In the genomic region with DNA sequence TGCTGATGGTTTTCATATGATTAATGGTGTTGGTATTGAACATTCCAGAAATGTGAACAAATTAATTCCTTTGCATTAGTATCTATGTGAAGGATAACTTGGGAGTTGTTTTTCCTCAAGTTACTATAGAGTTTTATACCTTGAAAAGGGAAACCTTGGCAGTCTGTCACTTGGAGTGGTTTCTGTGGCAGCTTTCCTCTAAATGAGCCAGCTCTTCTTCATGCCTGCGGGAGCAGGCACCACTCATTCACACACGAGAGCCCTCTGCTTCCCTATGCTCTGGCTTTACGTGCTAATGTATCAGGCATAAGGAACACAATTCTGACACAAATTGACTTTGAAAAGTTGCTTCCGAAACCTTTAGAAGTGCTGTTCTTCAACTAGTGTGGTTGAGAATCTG, we compare ENCODE assay signal across 20 mouse cellular contexts.
"Had no signal": no experiment of that assay in that cellular context is flagged by ENCODE, and none has a peak within 500 bp of the region (broad histone marks: within the 10 kb centered on the region; RNA-seq: fewer than 3 reads in every experiment).

No protein-coding gene starts in this region.

- H3K4me3 ChIP-seq: limb, embryonic 12.5 days; limb, embryonic 15.5 days; midbrain, embryonic 12.5 days; midbrain, embryonic 15.5 days; neural tube, embryonic 12.5 days; neural tube, embryonic 15.5 days had no signal

- DNase-seq: kidney, postnatal 25 days; left cerebral cortex, postnatal 4 days; liver, postnatal 0 days; lung, embryonic 14.5 days; right cerebral cortex, postnatal 4 days; thymus, adult 2 months; thymus, postnatal 14 days; thymus, postnatal 4 days had no signal

- H3K27ac ChIP-seq: kidney, postnatal 0 days; limb, embryonic 12.5 days; limb, embryonic 15.5 days; liver, embryonic 14.5 days; macrophage; midbrain, embryonic 12.5 days; midbrain, embryonic 15.5 days; neural tube, embryonic 12.5 days; neural tube, embryonic 15.5 days; stomach, postnatal 0 days had no signal

- H3K4me1 ChIP-seq: limb, embryonic 15.5 days; neural tube, embryonic 12.5 days; neural tube, embryonic 15.5 days had no signal

- ATAC-seq: liver, postnatal 0 days; lung, postnatal 0 days; midbrain, embryonic 15.5 days had no signal

- H3K4me2 ChIP-seq: limb, embryonic 12.5 days; limb, embryonic 15.5 days; liver, embryonic 11.5 days; lung, embryonic 14.5 days; midbrain, embryonic 12.5 days; midbrain, embryonic 15.5 days; neural tube, embryonic 12.5 days; neural tube, embryonic 15.5 days had no signal

- H3K27me3 ChIP-seq: limb, embryonic 12.5 days; limb, embryonic 15.5 days; midbrain, embryonic 12.5 days; midbrain, embryonic 15.5 days; neural tube, embryonic 12.5 days; neural tube, embryonic 15.5 days had no signal

- H3K9ac ChIP-seq: limb, embryonic 12.5 days; limb, embryonic 15.5 days; liver, embryonic 14.5 days; liver, postnatal 0 days; lung, embryonic 14.5 days; midbrain, embryonic 12.5 days; midbrain, embryonic 15.5 days; neural tube, embryonic 12.5 days; neural tube, embryonic 15.5 days had no signal

- H3K9me3 ChIP-seq: limb, embryonic 12.5 days; limb, embryonic 15.5 days; midbrain, embryonic 12.5 days; midbrain, embryonic 15.5 days; neural tube, embryonic 12.5 days; neural tube, embryonic 15.5 days had no signal
